Mouse (Mus musculus) bone marrow, adult 2 months (tissue): ENCODE measurements around the gene Abat.

Experiments used
- CTCF ChIP-seq: fragments of 200-500 bp; IDR thresholded peaks from 2 replicates; pipeline ENCODE4 v1.5.1; 2011; ENCODE audit warnings: low read length, control low read depth; ENCODE audit not compliant: control insufficient read depth, insufficient read depth
- POLR2A ChIP-seq: fragments of 200-500 bp; IDR thresholded peaks from 2 replicates; pipeline ENCODE4 v1.6.1; 2011; ENCODE audit warnings: low read depth, mild to moderate bottlenecking, control low read depth, low read length, borderline replicate concordance; ENCODE audit not compliant: control insufficient read depth

GRCm38 (mm10) chr16:8630419-8630818, 117.2 kb downstream of the Abat start:
- TF ChIP-seq CTCF (no peak), POLR2A (no peak)
